Mouse (Mus musculus) liver (tissue): Measurements from ENCODE around the gene Axin2.

Experiments
- DNase-seq: peaks from one replicate; pipeline ENCODE4 v3.0.0-alpha.2; 2020; ENCODE audit warnings: mixed read lengths

Gene Axin2

GRCm38 (mm10) chr11:108980530-108980929 lies 60.4 kb downstream of the Axin2 start:
- DNase-seq, result no peak

GRCm38 (mm10) chr11:108981012-108981411 lies 60.9 kb downstream of the Axin2 start:
- DNase-seq, result no peak

GRCm38 (mm10) chr11:108983409-108984064 lies 63.4 kb downstream of the Axin2 start:
- DNase-seq, result no peak

GRCm38 (mm10) chr11:108984711-108985419 lies 64.7 kb downstream of the Axin2 start:
- no peak for DNase-seq

GRCm38 (mm10) chr11:108985836-108986235 lies 65.7 kb downstream of the Axin2 start:
- no peak for DNase-seq

GRCm38 (mm10) chr11:108987226-108987625 lies 67.1 kb downstream of the Axin2 start:
- DNase-seq, result no peak

GRCm38 (mm10) chr11:108987705-108988104 lies 67.6 kb downstream of the Axin2 start:
- no peak for DNase-seq

GRCm38 (mm10) chr11:108988258-108988657 lies 68.1 kb downstream of the Axin2 start:
- no peak for DNase-seq

- DNase-seq, result no peak
These were observed 69.8 kb downstream of the Axin2 start for GRCm38 (mm10) chr11:108989940-108990339.

GRCm38 (mm10) chr11:108993414-108993813 lies 73.3 kb downstream of the Axin2 start:
- DNase-seq, result no peak

- DNase-seq, result no peak
These were observed 75.2 kb downstream of the Axin2 start for GRCm38 (mm10) chr11:108995196-108995989.

GRCm38 (mm10) chr11:108995990-108996533 lies 75.9 kb downstream of the Axin2 start:
- DNase-seq, result no peak

GRCm38 (mm10) chr11:108997816-108998215 lies 77.7 kb downstream of the Axin2 start:
- DNase-seq, result no peak
